Mouse (Mus musculus): Measurements from ENCODE around the gene Shisa4. TPM values are rescaled to one million over a fixed set of nuclear protein-coding genes. Genes with fewer than 3 reads are reported as not detected.

Gene Shisa4
- 4.1 TPM for total RNA-seq (2023)

GRCm38 (mm10) chr1:135374868-135375581 is at the start of gene Shisa4:
TSS of gene Shisa4 (minus strand) at chr1:135375237.

GRCm38 (mm10) chr1:135324571-135324970 is 50.5 kb downstream of the Shisa4 start, which contains the start of gene Lmod1:
TSS of gene Lmod1 (plus strand) at chr1:135324807.

Other genes starting within 250 kb of the Shisa4 start
- 44.4 TPM for gene Ptpn7, start 242.5 kb downstream of the Shisa4 start, total RNA-seq (2023)
- 46.4 TPM for gene Arl8a, start 228.4 kb downstream of the Shisa4 start, total RNA-seq (2023)
- gene Gpr37l1, start 207.6 kb downstream of the Shisa4 start, total RNA-seq (2023), result not detected
- gene Elf3, start 116.7 kb downstream of the Shisa4 start, total RNA-seq (2023), result not detected
- gene Rnpep, start 91.2 kb downstream of the Shisa4 start, total RNA-seq (2023), result 20.2 TPM
- 59.4 TPM for gene Timm17a, start 61.5 kb downstream of the Shisa4 start, total RNA-seq (2023)
- gene Lmod1, start 50.4 kb downstream of the Shisa4 start, total RNA-seq (2023), result not detected
- gene Ipo9, start 55.3 kb upstream of the Shisa4 start, total RNA-seq (2023), result 84.8 TPM
- 2.6 TPM for gene Nav1, start 232.1 kb upstream of the Shisa4 start, total RNA-seq (2023)

All from CD4-positive naive resting alpha-beta T cell, adult 76 days (primary cell).